Comparison of ENCODE assay signal across 8 mouse cellular contexts in genomic region chr8:87468958-87469815, GRCm38 (mm10). TPM values are rescaled to one million over a fixed set of nuclear protein-coding genes. Genes with fewer than 3 reads are reported as not detected.
A peak's percentile ranks its signal among the peaks of the same experiment; 100 is the strongest.
DNase-seq lines count a peak whose midpoint lies in the region; ATAC-seq and TF ChIP-seq lines count a peak whose summit lies in the region.

No protein-coding gene starts in this region.

- H3K36me3 ChIP-seq in ES-Bruce4 (ENCODE audit: control insufficient read depth, insufficient read depth, low read length, poor library complexity, severe bottlenecking) = no peaks in the 10 kb centered on the region
- no peaks in the 10 kb centered on the region for H3K36me3 ChIP-seq in forebrain, embryonic 13.5 days (ENCODE audit: poor library complexity, severe bottlenecking)
- H3K36me3 ChIP-seq in limb, embryonic 10.5 days = no peaks in the 10 kb centered on the region

- no peaks in the 10 kb centered on the region for H3K4me1 ChIP-seq in ES-Bruce4 (ENCODE audit: control insufficient read depth, insufficient read depth, low read length)
- H3K4me1 ChIP-seq in forebrain, embryonic 13.5 days = peaks cover 45% of the 10 kb centered on the region
- H3K4me1 ChIP-seq in limb, embryonic 10.5 days = peaks cover 60% of the 10 kb centered on the region

- no peak for TF ChIP-seq POLR2A in ES-Bruce4 (IDR thresholded peaks at IDR 0.05; ENCODE audit: insufficient read depth, low read length)
- TF ChIP-seq POLR2A in brain, embryonic 14.5 days (IDR thresholded peaks at IDR 0.05; ENCODE audit: borderline replicate concordance, extremely low read depth, insufficient read depth, insufficient read length, poor library complexity, severe bottlenecking) = no peak

- TF ChIP-seq CTCF in ES-Bruce4 (IDR thresholded peaks at IDR 0.05; ENCODE audit: low read depth, low read length) = no peak
- TF ChIP-seq CTCF in brain, embryonic 14.5 days (IDR thresholded peaks at IDR 0.05; ENCODE audit: borderline replicate concordance, extremely low read depth, insufficient read depth, insufficient read length) = no peak

- H3K9me3 ChIP-seq in ES-Bruce4 (replicated peaks; ENCODE audit: control insufficient read depth, insufficient read depth, low read length, poor library complexity, severe bottlenecking) = no peaks in the 10 kb centered on the region
- no peaks in the 10 kb centered on the region for H3K9me3 ChIP-seq in forebrain, embryonic 13.5 days (replicated peaks)
- no peaks in the 10 kb centered on the region for H3K9me3 ChIP-seq in limb, embryonic 10.5 days (replicated peaks)

- no peak for TF ChIP-seq EP300 in ES-Bruce4 (IDR thresholded peaks at IDR 0.05; ENCODE audit: insufficient read depth, low read depth, low read length)

- peak overlapping the region; percentile 41 for H3K9ac ChIP-seq in ES-Bruce4 (ENCODE audit: low read depth, poor library complexity, severe bottlenecking)
- H3K9ac ChIP-seq in forebrain, embryonic 13.5 days = no peak overlapping the region

- H3K4me2 ChIP-seq in forebrain, embryonic 13.5 days = peak overlapping the region; percentile 95

- no peak for ATAC-seq in forebrain, embryonic 13.5 days

- peak; percentile 46 for DNase-seq in brain, embryonic 14.5 days (ENCODE audit: low read depth)
- peak; percentile 57 for DNase-seq in limb, embryonic 10.5 days (ENCODE audit: low spot score)
- DNase-seq in layer of hippocampus, adult 8-10 months (ENCODE audit: low spot score in 2 of 2) = no peak
- DNase-seq in spleen, postnatal 10 days (ENCODE audit: low spot score in 2 of 2) = no peak
- DNase-seq in left cerebral cortex, adult 8-10 months (ENCODE audit: low spot score in 2 of 2) = no peak
- DNase-seq in adrenal gland, postnatal 36 days = no peak

- H3K4me3 ChIP-seq in ES-Bruce4 (ENCODE audit: low read depth, low read length) = peak overlapping the region; percentile 35
- peak overlapping the region; percentile 58 for H3K4me3 ChIP-seq in forebrain, embryonic 13.5 days
- H3K4me3 ChIP-seq in limb, embryonic 10.5 days = peak overlapping the region; percentile 66

- H3K27ac ChIP-seq in ES-Bruce4 (ENCODE audit: insufficient read depth, low read length) = no peak overlapping the region
- no peak overlapping the region for H3K27ac ChIP-seq in forebrain, embryonic 13.5 days
- H3K27ac ChIP-seq in limb, embryonic 10.5 days = no peak overlapping the region

- 3% methylated on average over 45 of the region's 45 CpGs for WGBS in forebrain, embryonic 13.5 days
- WGBS in limb, embryonic 10.5 days = 2% methylated on average over 45 of the region's 45 CpGs

- peaks cover 44% of the 10 kb centered on the region for H3K27me3 ChIP-seq in ES-Bruce4 (ENCODE audit: control insufficient read depth, insufficient read depth, low read length, poor library complexity, severe bottlenecking)
- H3K27me3 ChIP-seq in forebrain, embryonic 13.5 days = peaks cover 90% of the 10 kb centered on the region
- peaks cover 100% of the 10 kb centered on the region for H3K27me3 ChIP-seq in limb, embryonic 10.5 days (ENCODE audit: low read depth, poor library complexity, severe bottlenecking)

RNA-seq across cellular contexts. Expression of gene Cbln1, which starts 3.2 kb away (rescaled TPM):
- 2.1 and 2.7 TPM in 2 replicates for polyA plus RNA-seq in ES-Bruce4 (2011; ENCODE audit: insufficient read depth, insufficient read length, low read depth, missing spikeins)
- polyA plus RNA-seq in brain, embryonic 14.5 days (2012; rRNA removed) = 53.9 and 95.3 TPM in 2 replicates
- polyA plus RNA-seq in forebrain, embryonic 13.5 days (2015; fragmentation: Nextera tagmentation; extraction: Ambion mirVana) = 7.0 and 7.9 TPM in 2 replicates
- 1.8 and 2.1 TPM in 2 replicates for polyA plus RNA-seq in limb, embryonic 10.5 days (2016; fragmentation: Nextera tagmentation; extraction: Ambion mirVana)
- total RNA-seq in layer of hippocampus, adult 8-10 months (2022) = 10 to 100 TPM in 1 of 4 experiments, 1 to 10 TPM in 3; 7.5 to 10.9 (median 7.7) TPM
- 10 to 100 TPM in 3 of 4 experiments, 1 to 10 TPM in 1; 9.4 to 12.4 (median 10.3) TPM for total RNA-seq in left cerebral cortex, adult 8-10 months (2022)
- 1 to 10 TPM in 1 of 2 experiments, not detected in 1; 1.4 TPM for total RNA-seq in adrenal gland, postnatal 36 days (2021)

Comparison
In these comparisons a context has a peak if more than half of its experiments do, and no peak if none do; other contexts are left out.
1. DNase-seq: peak in brain, embryonic 14.5 days (single experiment) and limb, embryonic 10.5 days (single experiment); none in layer of hippocampus, adult 8-10 months (0 of 2), spleen, postnatal 10 days (0 of 2), left cerebral cortex, adult 8-10 months (0 of 2) and adrenal gland, postnatal 36 days (0 of 2).
2. Peak in every context shown above with its lines, with median percentiles within 50 percentile points of each other: H3K4me3 ChIP-seq.